Mouse (Mus musculus): ENCODE results near the gene Rps12.
"Not testable (repeated sequence)": the region's sequence is repeated elsewhere in the genome, so short reads cannot be mapped to it uniquely, and the experiment has no call there.

Rps12 gene

GRCm38 (mm10) chr10:23787062-23787821, at the start of gene Rps12:
Gene Rps12 (minus strand): TSS chr10:23787275.
- DNase-seq = peak; percentile 99

DNA sequence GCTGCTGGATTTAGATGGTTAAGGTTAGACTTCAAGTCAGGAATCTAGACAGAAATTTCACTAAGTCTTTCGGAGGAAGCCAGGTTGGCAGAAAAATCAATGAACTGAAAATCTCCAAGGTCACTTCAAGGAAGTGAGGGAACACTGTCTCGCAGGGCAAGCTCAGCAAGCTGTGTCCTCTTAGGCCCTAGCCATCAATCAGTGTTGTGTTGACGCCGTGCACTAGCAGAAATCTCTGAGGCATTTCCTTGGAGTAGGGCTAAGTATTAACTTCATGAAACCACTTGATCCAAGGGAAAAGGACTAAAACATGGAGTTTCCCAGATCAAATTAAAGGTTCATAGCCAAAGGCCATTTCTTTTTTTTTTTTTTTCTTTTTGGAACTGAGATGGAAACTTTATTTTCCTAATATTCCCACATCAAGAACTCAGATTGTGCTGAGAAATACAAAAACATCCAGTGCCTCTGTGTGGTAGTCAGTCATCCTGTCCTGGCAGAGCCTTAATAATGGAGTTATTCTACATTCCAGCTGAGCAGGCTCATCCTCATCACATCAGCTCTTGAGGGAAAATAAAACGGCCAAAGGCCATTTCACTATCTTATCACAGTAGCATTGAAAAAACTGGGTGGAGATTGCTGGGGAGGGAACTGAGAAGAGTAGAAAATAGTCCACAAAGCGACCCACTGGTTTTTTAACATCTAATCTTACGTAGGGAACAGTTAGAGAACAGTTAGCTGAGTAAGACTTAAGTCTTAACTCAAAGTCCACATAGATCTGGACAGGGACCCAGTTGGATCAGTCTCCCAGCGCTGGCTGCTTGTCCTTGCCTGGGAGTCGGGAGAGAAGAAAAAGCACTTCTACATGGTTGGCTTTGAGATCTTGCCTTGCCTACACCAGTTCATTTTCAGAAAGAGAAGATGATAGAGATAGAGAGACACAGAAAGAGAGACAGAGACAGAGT, 49.2 kb upstream of the Rps12 start:
- DNase-seq = no peak

GRCm38 (mm10) chr10:23826516-23826915, 39.4 kb upstream of the Rps12 start:
- no peak for DNase-seq

- no peak for DNase-seq
Observed at GRCm38 (mm10) chr10:23816241-23816640, 29.2 kb upstream of the Rps12 start.

- peak; percentile 70 for DNase-seq
Observed at GRCm38 (mm10) chr10:23815168-23815567, 28.1 kb upstream of the Rps12 start.

GRCm38 (mm10) chr10:23812852-23813766, 26.0 kb upstream of the Rps12 start:
- no peak for DNase-seq

DNA sequence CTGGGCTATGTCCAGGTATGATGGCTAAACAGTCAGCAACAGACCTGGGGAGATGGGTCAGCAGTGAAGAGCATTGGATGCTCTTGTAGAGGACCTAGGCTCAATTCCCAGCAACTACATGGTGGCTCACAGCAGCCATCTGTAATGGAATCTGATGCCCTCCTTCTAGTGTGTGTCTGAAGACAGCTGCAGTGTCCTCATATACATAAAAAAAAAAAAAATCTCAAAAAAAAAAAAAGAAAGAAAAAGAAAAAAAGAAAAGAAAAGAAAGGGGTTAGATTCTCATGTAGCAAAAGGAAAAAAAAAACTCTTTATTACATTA, 25.3 kb upstream of the Rps12 start:
- DNase-seq = no peak

DNA sequence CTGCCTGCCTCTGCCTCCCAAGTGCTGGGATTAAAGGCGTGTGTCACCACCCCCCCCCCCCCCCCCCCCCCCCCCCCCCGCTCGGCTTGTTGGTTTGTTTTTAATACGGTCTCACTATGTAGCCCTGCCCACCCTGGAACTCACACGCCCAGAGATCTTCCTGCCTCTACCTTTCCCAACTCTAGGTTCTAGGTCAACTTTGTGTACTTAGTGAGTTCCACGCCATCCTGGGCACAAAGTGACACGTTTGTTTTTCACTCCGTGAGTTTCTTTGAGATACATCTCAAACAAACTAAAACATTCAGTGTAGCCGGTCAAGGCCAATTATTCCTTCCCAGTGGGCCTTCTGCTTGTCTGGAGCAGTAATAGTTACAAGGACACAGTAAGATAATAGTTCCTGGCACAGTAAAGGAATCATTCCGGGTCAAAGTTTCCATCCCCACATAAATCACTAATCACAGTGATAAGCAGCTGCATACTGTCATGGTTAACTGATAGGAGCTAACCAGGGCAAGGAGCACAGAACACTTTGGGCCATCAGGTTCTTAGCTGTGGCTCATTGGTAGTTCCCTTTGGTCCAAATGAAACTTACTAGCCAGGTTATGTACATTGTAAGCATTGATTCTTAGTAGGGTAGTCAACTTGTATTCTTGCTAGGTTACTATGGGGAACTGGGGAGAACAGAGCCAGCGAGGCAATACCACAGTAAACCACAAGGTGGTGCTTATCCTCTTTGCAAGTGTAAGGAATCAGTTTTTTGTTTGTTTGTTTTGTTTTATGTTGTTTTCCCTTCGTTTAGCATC, 24.8 kb upstream of the Rps12 start:
- DNase-seq = peak; percentile 57

DNA sequence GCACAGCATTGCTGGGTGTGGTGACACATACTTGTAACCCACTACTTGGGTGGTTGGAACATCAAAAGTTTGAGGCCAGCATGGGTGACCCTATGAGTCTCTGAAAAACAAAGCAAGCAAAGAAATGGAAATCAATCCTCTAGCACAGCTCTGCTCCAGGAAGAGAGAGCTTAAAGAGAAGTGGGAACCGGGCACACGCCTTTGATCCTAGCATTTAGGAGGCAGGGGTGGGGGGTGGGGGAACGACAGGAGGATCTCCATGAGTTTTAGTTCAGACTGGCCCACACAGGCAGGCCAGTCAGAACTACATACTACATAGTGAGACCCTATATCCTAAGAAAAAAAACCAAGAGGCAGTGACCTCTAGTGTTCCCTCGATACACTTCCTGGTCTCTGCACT, 19.1 kb upstream of the Rps12 start:
- no peak for DNase-seq

DNA sequence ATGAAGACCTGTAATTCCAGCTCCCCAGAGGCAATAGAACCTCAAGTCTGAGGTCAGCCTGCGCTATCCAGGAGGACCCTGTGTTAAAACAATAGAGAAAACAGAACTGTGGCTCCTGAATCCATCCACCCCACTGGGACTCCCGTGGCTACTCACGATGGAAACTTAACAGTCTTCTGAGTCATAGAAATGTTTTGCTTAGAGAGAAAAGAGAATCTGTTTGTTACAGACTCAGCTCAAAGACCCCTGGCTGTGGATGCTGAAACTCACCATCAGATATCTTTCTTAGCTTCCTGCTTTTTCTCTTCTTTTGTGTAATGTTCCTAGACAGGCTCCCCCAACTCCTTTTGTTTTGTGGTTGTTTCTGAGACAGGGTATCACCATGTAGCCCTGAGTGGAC, 17.6 kb upstream of the Rps12 start:
- no peak for DNase-seq

- no peak for DNase-seq
Observed at GRCm38 (mm10) chr10:23802911-23803310, 15.8 kb upstream of the Rps12 start.

GRCm38 (mm10) chr10:23799933-23800332, 12.9 kb upstream of the Rps12 start:
- no peak for DNase-seq

DNA sequence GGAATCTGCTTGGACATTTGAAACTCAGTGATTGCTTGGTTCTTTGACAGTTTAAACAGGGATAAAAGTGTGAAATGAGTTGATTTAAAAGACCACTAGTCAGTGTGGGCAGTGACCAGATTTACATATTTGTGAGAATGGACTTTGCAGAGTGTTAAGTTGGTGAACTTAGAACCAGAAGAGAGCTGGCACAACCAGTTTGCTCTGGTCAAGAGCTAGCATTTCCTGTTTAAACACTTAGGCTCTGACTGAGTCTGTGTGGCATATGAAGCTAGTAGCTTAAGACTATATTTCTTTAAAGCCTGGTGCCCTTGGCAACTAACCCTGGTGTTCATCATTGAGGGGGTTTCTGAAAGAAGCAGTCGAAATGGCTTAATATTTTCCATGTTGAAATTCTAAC, 11.1 kb upstream of the Rps12 start:
- DNase-seq = no peak

DNA sequence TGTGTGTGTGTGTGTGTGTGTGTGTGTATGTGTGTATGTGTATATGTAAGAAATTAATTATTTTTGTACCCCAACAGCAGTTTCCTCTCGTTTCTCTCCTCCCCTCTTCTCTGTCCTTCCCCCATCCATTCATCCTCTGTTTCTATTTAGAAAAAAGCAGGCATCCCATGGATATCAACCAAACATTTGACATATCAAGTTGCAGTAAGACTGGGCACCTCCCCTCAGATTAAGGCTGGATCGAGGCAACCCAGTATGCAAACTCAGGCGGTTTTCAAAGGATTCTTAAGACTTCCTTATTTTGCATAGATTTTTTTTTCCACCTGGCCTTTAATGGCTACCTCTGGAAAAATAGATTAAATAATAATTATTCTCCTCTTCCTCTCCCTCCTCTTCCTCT, 10.5 kb upstream of the Rps12 start:
- DNase-seq = no peak

- peak; percentile 41 for DNase-seq
Observed at GRCm38 (mm10) chr10:23796551-23797503, 9.8 kb upstream of the Rps12 start, which contains the start of gene Slc18b1. Gene Slc18b1 (plus strand): TSS chr10:23796986.

- no peak for DNase-seq
Observed at GRCm38 (mm10) chr10:23795871-23796520, 8.9 kb upstream of the Rps12 start.

- no peak for DNase-seq
Observed at GRCm38 (mm10) chr10:23788056-23788600, 1.1 kb upstream of the Rps12 start.

DNA sequence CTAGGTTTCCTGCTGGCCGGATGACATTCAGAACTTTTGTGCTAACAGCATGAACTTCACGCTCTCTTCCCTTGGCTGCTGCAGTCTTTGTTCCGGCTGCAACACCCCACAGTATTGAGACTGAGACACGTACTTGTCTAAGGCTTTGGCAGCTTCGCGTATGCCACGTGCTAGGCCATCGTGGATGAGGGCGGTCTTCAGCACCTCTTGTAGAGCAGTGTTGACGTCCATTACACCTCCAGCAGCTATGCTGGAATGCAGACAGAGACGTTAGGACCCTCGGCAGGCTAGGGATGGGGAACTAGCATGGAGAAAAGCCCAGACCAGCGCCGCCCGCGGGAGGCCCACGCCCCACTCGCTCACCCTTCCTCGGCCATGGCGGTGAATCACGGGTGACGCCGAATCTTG, 440 bp downstream of the Rps12 start:
- DNase-seq = not testable (repeated sequence)

GRCm38 (mm10) chr10:23786040-23786439, 1.0 kb downstream of the Rps12 start:
- no peak for DNase-seq

DNA sequence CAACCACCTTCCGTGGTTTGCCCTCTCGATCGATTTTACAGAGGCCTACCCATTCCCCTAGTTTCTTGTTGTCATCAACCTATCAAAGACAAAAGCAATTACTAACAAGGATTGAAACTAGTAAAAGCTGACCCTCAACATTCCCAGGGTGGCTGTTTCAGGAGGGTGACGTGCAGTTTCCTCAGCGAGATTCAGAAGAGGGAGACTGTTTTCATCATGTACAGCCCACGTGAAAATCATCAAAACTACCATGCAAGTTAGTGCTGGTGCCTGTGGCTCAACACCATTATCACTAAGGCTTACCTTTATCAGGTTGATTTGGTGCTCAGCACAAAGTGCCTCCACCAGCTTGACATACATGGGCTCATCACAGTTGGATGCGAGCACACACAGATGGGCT, 1.5 kb downstream of the Rps12 start:
- DNase-seq = not testable (repeated sequence)
